Mouse (Mus musculus): ENCODE results near the gene Pld1. TPM values are rescaled to one million over a fixed set of nuclear protein-coding genes. Genes with fewer than 3 reads are reported as not detected.

Pld1 gene
- total RNA-seq, 2 experiments from 2014 or later = 6.5 to 6.8 TPM

GRCm38 (mm10) chr3:27991100-27991703 lies 52.7 kb downstream of the Pld1 start:
- no peak for DNase-seq

GRCm38 (mm10) chr3:27994175-27994990 lies 55.9 kb downstream of the Pld1 start:
- no peak for DNase-seq

- DNase-seq = no peak
Measured at GRCm38 (mm10) chr3:28004321-28004720, 65.8 kb downstream of the Pld1 start.

GRCm38 (mm10) chr3:28007684-28008083 lies 69.2 kb downstream of the Pld1 start:
- DNase-seq = no peak

GRCm38 (mm10) chr3:28008369-28008768 lies 69.9 kb downstream of the Pld1 start:
- no peak for DNase-seq

GRCm38 (mm10) chr3:28012177-28012576 lies 73.7 kb downstream of the Pld1 start:
- DNase-seq = no peak

- no peak for DNase-seq
Measured at GRCm38 (mm10) chr3:28013441-28013840, 74.9 kb downstream of the Pld1 start.

- no peak for DNase-seq
Measured at GRCm38 (mm10) chr3:28017002-28017401, 78.5 kb downstream of the Pld1 start.

GRCm38 (mm10) chr3:28019727-28020126 lies 81.2 kb downstream of the Pld1 start:
- no peak for DNase-seq

GRCm38 (mm10) chr3:28020404-28020803 lies 81.9 kb downstream of the Pld1 start:
- DNase-seq = no peak

GRCm38 (mm10) chr3:28022191-28022590 lies 83.7 kb downstream of the Pld1 start:
- no peak for DNase-seq

- no peak for DNase-seq
Measured at GRCm38 (mm10) chr3:28026876-28027275, 88.4 kb downstream of the Pld1 start.

GRCm38 (mm10) chr3:28028456-28028855 lies 90.0 kb downstream of the Pld1 start:
- DNase-seq = no peak

GRCm38 (mm10) chr3:28030860-28031259 lies 92.4 kb downstream of the Pld1 start:
- DNase-seq = no peak

- DNase-seq = peak in 1 of 2 experiments; percentile 8
Measured at GRCm38 (mm10) chr3:28031643-28032243, 93.2 kb downstream of the Pld1 start.

- DNase-seq = no peak
Measured at GRCm38 (mm10) chr3:28033898-28034297, 95.4 kb downstream of the Pld1 start.

GRCm38 (mm10) chr3:28034707-28035333 lies 96.3 kb downstream of the Pld1 start:
- DNase-seq = no peak

GRCm38 (mm10) chr3:28037320-28037932 lies 98.9 kb downstream of the Pld1 start:
- no peak for DNase-seq

- no peak for DNase-seq
Measured at GRCm38 (mm10) chr3:28038106-28038505, 99.6 kb downstream of the Pld1 start.

- DNase-seq = peak; percentile 4 to 18
Measured at GRCm38 (mm10) chr3:28039760-28040159, 101.3 kb downstream of the Pld1 start.

- DNase-seq = no peak
Measured at GRCm38 (mm10) chr3:28041236-28041635, 102.7 kb downstream of the Pld1 start.

- no peak for DNase-seq
Measured at GRCm38 (mm10) chr3:28042366-28042765, 103.9 kb downstream of the Pld1 start.

All from adrenal gland, postnatal 36 days (tissue).